ENCODE assay signal across 15 mouse cellular contexts in the genomic region with DNA sequence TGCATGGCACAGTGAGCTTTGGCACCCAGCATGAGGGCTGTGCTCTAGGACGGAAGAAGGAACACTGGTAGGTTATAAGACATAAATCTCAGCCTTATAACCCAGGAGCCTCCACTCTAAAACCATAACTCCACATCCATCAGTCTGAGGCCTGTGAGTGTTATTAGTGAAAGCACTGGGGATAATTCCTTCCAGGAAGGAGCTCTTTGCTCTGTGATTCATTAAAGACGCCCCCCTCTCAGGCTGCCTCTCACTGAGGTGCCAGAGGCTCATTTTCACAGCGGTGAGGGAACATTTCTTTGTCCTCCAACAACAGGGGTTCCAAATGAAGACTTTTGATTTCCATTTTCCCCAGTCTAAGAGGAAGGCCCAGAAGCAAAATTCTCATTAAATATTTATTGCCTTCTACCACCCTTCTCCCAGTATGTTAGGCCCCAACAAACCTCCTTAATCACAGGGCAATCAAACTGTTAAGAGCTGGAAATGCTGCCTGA.
DNase-seq lines count a peak whose midpoint lies in the region; ATAC-seq lines count a peak whose summit lies in the region.
"Had no signal": no experiment of that assay in that cellular context is flagged by ENCODE, and none has a peak within 500 bp of the region (broad histone marks: within the 10 kb centered on the region; RNA-seq: fewer than 3 reads in every experiment).

No protein-coding gene starts in this region.

- WGBS in neural tube, embryonic 11.5 days = 2% methylated on average over 3 of the region's 3 CpGs
- 12% methylated on average over 3 of the region's 3 CpGs for WGBS in forebrain, embryonic 16.5 days
- 12% methylated on average over 3 of the region's 3 CpGs for WGBS in limb, embryonic 13.5 days
- WGBS in neural tube, embryonic 15.5 days = 9% methylated on average over 3 of the region's 3 CpGs

- H3K9me3 ChIP-seq in neural tube, embryonic 11.5 days (ENCODE audit: control insufficient read depth, low read length) = no peaks in the 10 kb centered on the region
- H3K9me3 ChIP-seq in forebrain, embryonic 16.5 days (ENCODE audit: control insufficient read depth, low read length) = no peaks in the 10 kb centered on the region
- H3K9me3 ChIP-seq in limb, embryonic 13.5 days = no peaks in the 10 kb centered on the region
- H3K9me3 ChIP-seq in neural tube, embryonic 15.5 days (replicated peaks) = no peaks in the 10 kb centered on the region
- H3K9me3 ChIP-seq: heart, embryonic 10.5 days; hindbrain, embryonic 15.5 days had no signal

- DNase-seq in neural tube, embryonic 11.5 days (ENCODE audit: low spot score) = peak; percentile 21
- no peak for DNase-seq in neural tube, embryonic 10.5 days (ENCODE audit: extremely low spot score, low spot score)
- DNase-seq in spleen, postnatal 14 days (ENCODE audit: low spot score in 2 of 2) = no peak
- no peak for DNase-seq in left cerebral cortex, adult 18-20 months (ENCODE audit: low spot score in 2 of 2)
- DNase-seq in thymus, postnatal 25 days = no peak
- DNase-seq: kidney, postnatal 10 days; lung, postnatal 4 days; right cerebral cortex, postnatal 25 days had no signal

- H3K4me1 ChIP-seq in neural tube, embryonic 11.5 days (ENCODE audit: control insufficient read depth, insufficient read depth, low read length) = no peaks in the 10 kb centered on the region
- H3K4me1 ChIP-seq in forebrain, embryonic 16.5 days (replicated peaks; ENCODE audit: control insufficient read depth, insufficient read depth, low read length) = no peaks in the 10 kb centered on the region
- peaks cover 23% of the 10 kb centered on the region for H3K4me1 ChIP-seq in limb, embryonic 13.5 days
- H3K4me1 ChIP-seq in neural tube, embryonic 15.5 days = peaks cover 9% of the 10 kb centered on the region
- H3K4me1 ChIP-seq: heart, embryonic 10.5 days; hindbrain, embryonic 15.5 days had no signal

- peak; percentile 74 for ATAC-seq in neural tube, embryonic 11.5 days (ENCODE audit: insufficient read depth, low FRiP score, low TSS enrichment)
- peak; percentile 58; the same call in 1 of the 2 replicates for ATAC-seq in forebrain, embryonic 16.5 days
- ATAC-seq in limb, embryonic 13.5 days (ENCODE audit: low FRiP score, low read depth) = peak; percentile 69; the same call in 1 of the 2 replicates
- ATAC-seq in neural tube, embryonic 15.5 days (ENCODE audit: low FRiP score) = peak; percentile 47; the same call in 1 of the 2 replicates

- H3K27ac ChIP-seq in neural tube, embryonic 11.5 days (ENCODE audit: low read depth, low read length) = no peak overlapping the region
- H3K27ac ChIP-seq in forebrain, embryonic 16.5 days (ENCODE audit: low read length) = no peak overlapping the region
- H3K27ac ChIP-seq in limb, embryonic 13.5 days = peak overlapping the region; percentile 65; the same call in 1 of the 2 replicates
- H3K27ac ChIP-seq in neural tube, embryonic 15.5 days (replicated peaks) = no peak overlapping the region; the same call in 1 of the 2 replicates
- H3K27ac ChIP-seq: heart, embryonic 10.5 days; hindbrain, embryonic 15.5 days; left cerebral cortex, adult 2 months; stomach, postnatal 0 days had no signal

- H3K9ac ChIP-seq in neural tube, embryonic 11.5 days (ENCODE audit: low read length) = no peak overlapping the region
- H3K9ac ChIP-seq in forebrain, embryonic 16.5 days (replicated peaks; ENCODE audit: low read depth, low read length) = no peak overlapping the region
- no peak overlapping the region for H3K9ac ChIP-seq in limb, embryonic 13.5 days
- H3K9ac ChIP-seq in neural tube, embryonic 15.5 days (replicated peaks) = no peak overlapping the region
- H3K9ac ChIP-seq: hindbrain, embryonic 15.5 days had no signal

- no peak overlapping the region for H3K4me2 ChIP-seq in neural tube, embryonic 11.5 days (ENCODE audit: low read depth)
- no peak overlapping the region for H3K4me2 ChIP-seq in forebrain, embryonic 16.5 days (ENCODE audit: low read length)
- no peak overlapping the region for H3K4me2 ChIP-seq in limb, embryonic 13.5 days (replicated peaks)
- H3K4me2 ChIP-seq in neural tube, embryonic 15.5 days = no peak overlapping the region
- H3K4me2 ChIP-seq: hindbrain, embryonic 15.5 days had no signal

- no peak overlapping the region for H3K4me3 ChIP-seq in neural tube, embryonic 11.5 days (ENCODE audit: low read depth, low read length)
- no peak overlapping the region for H3K4me3 ChIP-seq in forebrain, embryonic 16.5 days (replicated peaks; ENCODE audit: low read length)
- no peak overlapping the region for H3K4me3 ChIP-seq in limb, embryonic 13.5 days
- H3K4me3 ChIP-seq in neural tube, embryonic 15.5 days (replicated peaks) = no peak overlapping the region
- H3K4me3 ChIP-seq: heart, embryonic 10.5 days; hindbrain, embryonic 15.5 days; left cerebral cortex, adult 2 months had no signal

- H3K27me3 ChIP-seq in neural tube, embryonic 11.5 days (ENCODE audit: control insufficient read depth, insufficient read depth, low read length) = no peaks in the 10 kb centered on the region
- H3K27me3 ChIP-seq in forebrain, embryonic 16.5 days (replicated peaks; ENCODE audit: control insufficient read depth, insufficient read depth, low read length) = no peaks in the 10 kb centered on the region
- H3K27me3 ChIP-seq in limb, embryonic 13.5 days = no peaks in the 10 kb centered on the region
- no peaks in the 10 kb centered on the region for H3K27me3 ChIP-seq in neural tube, embryonic 15.5 days (replicated peaks)
- H3K27me3 ChIP-seq: hindbrain, embryonic 15.5 days had no signal

- H3K36me3 ChIP-seq in neural tube, embryonic 11.5 days (ENCODE audit: control insufficient read depth, insufficient read depth, low read length) = no peaks in the 10 kb centered on the region
- H3K36me3 ChIP-seq in forebrain, embryonic 16.5 days (ENCODE audit: control insufficient read depth, insufficient read depth) = no peaks in the 10 kb centered on the region
- H3K36me3 ChIP-seq in limb, embryonic 13.5 days = no peaks in the 10 kb centered on the region
- H3K36me3 ChIP-seq in neural tube, embryonic 15.5 days = no peaks in the 10 kb centered on the region
- H3K36me3 ChIP-seq: heart, embryonic 10.5 days; hindbrain, embryonic 15.5 days had no signal
